Mouse (Mus musculus): ENCODE data around the gene Vmac.

GRCm38 (mm10) chr17:56744173-56744572, 26.4 kb upstream of the Vmac start:
- TF ChIP-seq CTCF (IDR thresholded peaks at IDR 0.05; ENCODE audit: control insufficient read depth, insufficient read depth, insufficient replicate concordance, low read depth, low read length), result no peak
- no peak for TF ChIP-seq POLR2A (IDR thresholded peaks at IDR 0.05; ENCODE audit: control insufficient read depth, low read depth, low read length)

Data from testis, adult 2 months (tissue).